Mouse (Mus musculus) midbrain, embryonic 13.5 days (tissue): Measurements from ENCODE around the gene Camk2d. TPM values are rescaled to one million over a fixed set of nuclear protein-coding genes. Genes with fewer than 3 reads are reported as not detected.

ENCODE experiments used
- ATAC-seq: fragments of 200-750 bp; cut with Nextera tagmentation; 2 replicates; pipeline ENCODE4 v1.8.0; 2017; ENCODE audit warnings: mild to moderate bottlenecking, moderate TSS enrichment, moderate library complexity
- H3K27ac ChIP-seq: fragments of 300-500 bp; sonication (generic); 2 replicates; pipeline ENCODE4 v1.5.1; 2015; ENCODE audit warnings: inconsistent platforms, mild to moderate bottlenecking, moderate library complexity
- H3K27me3 ChIP-seq: fragments of 300-500 bp; sonication (generic); 2 replicates; pipeline ENCODE4 v1.6.1; 2015; ENCODE audit warnings: mild to moderate bottlenecking, inconsistent platforms
- H3K36me3 ChIP-seq: fragments of 300-500 bp; sonication (generic); 2 replicates; pipeline ENCODE4 v1.6.1; 2015; ENCODE audit warnings: mild to moderate bottlenecking, inconsistent platforms
- H3K4me1 ChIP-seq: fragments of 300-500 bp; sonication (generic); replicated peaks from 2 replicates; pipeline ENCODE4 v1.6.1; 2015; ENCODE audit warnings: inconsistent platforms
- H3K4me2 ChIP-seq: fragments of 300-500 bp; sonication (generic); replicated peaks from 2 replicates; pipeline ENCODE4 v1.6.1; 2015; ENCODE audit warnings: moderate library complexity, mild to moderate bottlenecking, inconsistent platforms
- H3K4me3 ChIP-seq: fragments of 300-500 bp; sonication (generic); replicated peaks from 2 replicates; pipeline ENCODE4 v1.5.1; 2015; ENCODE audit warnings: mild to moderate bottlenecking, inconsistent platforms
- H3K9ac ChIP-seq: fragments of 300-500 bp; sonication (generic); replicated peaks from 2 replicates; pipeline ENCODE4 v1.6.1; 2015; ENCODE audit warnings: mild to moderate bottlenecking, inconsistent platforms
- H3K9me3 ChIP-seq: fragments of 300-500 bp; sonication (generic); 2 replicates; pipeline ENCODE4 v1.6.1; 2016; ENCODE audit warnings: mild to moderate bottlenecking, inconsistent platforms
- WGBS: fragments of 180-500 bp; shearing (Covaris S2); methylation state at CpG from one replicate; pipeline ENCODE4 v1.1.7; 2015; 5-methylcytosine and 5-hydroxymethylcytosine counted together
- polyA plus RNA-seq: library from polyadenylated mRNA; unstranded; fragments of >200 nt; fragmentation: Nextera tagmentation; extraction: Ambion mirVana; gene quantifications from 2 replicates; pipeline ENCODE4 v1.2.1, GENCODE M21; 2015

Gene Camk2d
- polyA plus RNA-seq, 1 experiment from 2014 or later: 22.7 TPM

- Histone ChIP-seq H3K4me1 (peaks cover 4% of the 10 kb centered on the region; the same call in 1 of the 2 replicates), H3K9ac (no peak overlapping the region), H3K9me3 (0 out of 2 replicates have a peak, but pooled peaks cover 3% of the 10 kb centered on the region), H3K4me2 (no peak overlapping the region), H3K4me3 (no peak overlapping the region), H3K36me3 (no peaks in the 10 kb centered on the region), H3K27me3 (no peaks in the 10 kb centered on the region), H3K27ac (no peak overlapping the region)
- 57% methylated on average over 11 of the region's 11 CpGs for WGBS
- no peak for ATAC-seq
Observed at GRCm38 (mm10) chr3:126613510-126614128, 17.5 kb downstream of the Camk2d start.

DNA sequence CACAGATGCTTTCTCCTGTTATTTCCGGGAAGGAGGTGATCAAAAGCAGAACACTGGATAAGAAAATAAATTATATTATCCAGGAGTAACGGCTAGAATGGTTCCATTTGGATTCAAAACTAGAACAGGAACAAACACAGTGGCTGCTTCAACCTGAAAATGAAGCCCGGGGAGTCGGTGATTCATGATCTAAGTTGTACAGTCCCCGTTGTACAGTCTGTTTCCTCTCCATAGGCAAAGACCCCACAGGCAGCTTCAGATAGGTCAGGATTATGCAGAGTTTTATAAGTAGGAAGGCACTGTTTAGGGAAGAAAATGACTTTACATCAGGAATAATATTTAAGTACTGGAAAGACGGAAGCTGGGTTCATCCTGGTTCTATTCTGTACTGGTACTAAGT, 19.2 kb downstream of the Camk2d start:
- 91% methylated on average over 6 of the region's 6 CpGs for WGBS
- no peak overlapping the region for H3K4me2 ChIP-seq
- peaks cover 4% of the 10 kb centered on the region; the same call in 1 of the 2 replicates for H3K4me1 ChIP-seq

GRCm38 (mm10) chr3:126620152-126620551, 24.1 kb downstream of the Camk2d start:
- 87% methylated on average over 6 of the region's 6 CpGs for WGBS
- no peaks in the 10 kb centered on the region for H3K36me3 ChIP-seq
- H3K4me1 ChIP-seq: no peaks in the 10 kb centered on the region
- no peak overlapping the region for H3K27ac ChIP-seq
- no peaks in the 10 kb centered on the region for H3K27me3 ChIP-seq
- H3K4me3 ChIP-seq: no peak overlapping the region
- no peak overlapping the region for H3K4me2 ChIP-seq
- H3K9me3 ChIP-seq: 0 out of 2 replicates have a peak, but pooled peaks cover 3% of the 10 kb centered on the region
- H3K9ac ChIP-seq: no peak overlapping the region
- no peak for ATAC-seq

More for the DNA sequence above, 19.2 kb downstream of the Camk2d start:
- Histone ChIP-seq H3K27ac (no peak overlapping the region), H3K36me3 (no peaks in the 10 kb centered on the region), H3K4me3 (no peak overlapping the region), H3K27me3 (no peaks in the 10 kb centered on the region), H3K9ac (no peak overlapping the region), H3K9me3 (0 out of 2 replicates have a peak, but pooled peaks cover 3% of the 10 kb centered on the region)
- ATAC-seq: no peak

DNA sequence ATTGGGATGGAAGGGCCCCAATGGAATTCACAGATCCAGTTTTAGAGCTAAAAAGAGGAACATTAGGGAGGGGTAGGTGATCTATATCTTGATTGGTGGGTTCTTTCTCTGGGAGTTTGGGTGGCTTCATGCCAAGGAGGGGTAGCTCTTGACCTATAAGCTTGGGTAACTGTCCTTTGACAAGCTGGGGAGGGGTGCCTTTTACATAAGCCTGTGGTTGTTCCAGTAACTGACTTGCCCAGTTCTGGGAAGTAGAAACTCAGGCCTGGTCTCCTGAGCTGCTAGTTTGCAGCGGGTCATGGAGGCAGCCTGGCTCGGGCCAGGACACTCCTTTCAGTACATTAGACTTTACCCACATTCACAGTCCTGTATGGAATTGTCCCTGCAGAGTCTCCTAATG, 26.4 kb downstream of the Camk2d start:
- Histone ChIP-seq H3K27me3 (no peaks in the 10 kb centered on the region), H3K4me2 (no peak overlapping the region), H3K9me3 (no peaks in the 10 kb centered on the region), H3K27ac (no peak overlapping the region), H3K36me3 (no peaks in the 10 kb centered on the region), H3K9ac (no peak overlapping the region), H3K4me1 (no peaks in the 10 kb centered on the region), H3K4me3 (no peak overlapping the region)
- WGBS: 96% methylated on average over 2 of the region's 2 CpGs
- ATAC-seq: no peak

DNA sequence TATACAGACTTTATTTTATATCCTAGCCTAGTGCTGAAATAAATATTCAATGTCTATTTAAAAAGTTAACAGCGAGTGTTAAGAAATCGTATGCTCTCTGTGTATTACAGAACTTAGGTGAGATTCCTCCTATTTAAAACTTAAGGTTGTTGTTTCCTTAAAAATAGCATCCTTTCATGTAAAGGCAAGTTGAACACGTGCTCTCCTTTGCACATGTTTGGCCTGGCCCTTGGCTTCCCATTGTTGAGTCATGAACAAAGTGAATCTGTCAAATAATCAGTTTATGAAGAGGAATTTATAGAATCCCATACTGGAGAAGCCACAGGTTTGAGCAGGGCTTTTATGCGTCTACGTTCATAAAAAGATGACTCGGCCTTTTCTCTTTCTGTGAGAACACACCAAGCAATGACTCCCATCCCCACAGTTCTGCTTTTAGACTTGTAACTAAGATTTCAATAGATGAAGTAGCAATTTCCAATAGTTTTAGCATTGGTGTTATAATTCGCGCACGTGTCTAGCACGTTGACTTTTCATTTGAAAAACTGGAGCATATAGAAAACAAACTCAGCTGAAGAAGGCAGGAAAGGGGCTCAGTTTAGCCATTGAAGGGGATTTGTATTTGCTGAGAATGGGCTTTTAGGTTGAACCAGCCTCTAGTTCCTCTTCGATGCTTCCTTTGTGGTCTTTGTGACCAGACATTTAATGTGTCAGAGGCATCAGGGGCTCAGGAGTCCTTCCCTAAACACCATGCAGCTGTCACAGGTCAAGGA, 29.1 kb downstream of the Camk2d start:
- no peak overlapping the region for H3K9ac ChIP-seq
- no peaks in the 10 kb centered on the region for H3K27me3 ChIP-seq
- H3K36me3 ChIP-seq: no peaks in the 10 kb centered on the region
- no peak for ATAC-seq
- H3K4me2 ChIP-seq: no peak overlapping the region
- no peak overlapping the region for H3K27ac ChIP-seq
- H3K9me3 ChIP-seq: no peaks in the 10 kb centered on the region
- no peaks in the 10 kb centered on the region for H3K4me1 ChIP-seq
- WGBS: 75% methylated on average over 11 of the region's 11 CpGs
- H3K4me3 ChIP-seq: no peak overlapping the region

GRCm38 (mm10) chr3:126625764-126626040, 29.6 kb downstream of the Camk2d start:
- no peaks in the 10 kb centered on the region for H3K9me3 ChIP-seq
- no peaks in the 10 kb centered on the region for H3K27me3 ChIP-seq
- WGBS: 79% methylated on average over 8 of the region's 8 CpGs
- no peak overlapping the region for H3K4me3 ChIP-seq
- no peak overlapping the region for H3K9ac ChIP-seq
- no peak for ATAC-seq
- no peaks in the 10 kb centered on the region for H3K4me1 ChIP-seq
- no peak overlapping the region for H3K27ac ChIP-seq
- H3K36me3 ChIP-seq: no peaks in the 10 kb centered on the region
- no peak overlapping the region for H3K4me2 ChIP-seq

DNA sequence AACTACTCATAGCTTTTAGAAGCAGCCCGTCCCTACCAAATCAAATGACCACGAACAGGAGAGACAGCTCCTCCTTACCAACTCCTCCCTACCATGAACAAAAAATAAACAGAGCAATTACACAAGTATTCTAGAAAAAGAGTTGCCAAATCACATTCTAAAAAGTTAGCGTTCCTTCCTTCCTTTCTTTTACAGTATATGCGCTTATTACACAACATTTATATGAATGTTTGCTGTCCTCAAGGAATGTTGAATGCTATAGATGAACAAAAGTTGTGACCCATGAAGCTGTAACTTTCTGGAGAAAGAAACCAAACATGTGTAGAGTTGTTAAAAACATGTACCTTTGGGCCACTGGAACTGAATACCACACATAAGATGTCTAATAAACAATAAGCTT, 31.9 kb downstream of the Camk2d start:
- Histone ChIP-seq H3K4me2 (no peak overlapping the region), H3K27ac (no peak overlapping the region), H3K9ac (no peak overlapping the region), H3K9me3 (no peaks in the 10 kb centered on the region), H3K27me3 (no peaks in the 10 kb centered on the region), H3K4me1 (no peaks in the 10 kb centered on the region), H3K36me3 (no peaks in the 10 kb centered on the region), H3K4me3 (no peak overlapping the region)
- WGBS: 95% methylated on average over 4 of the region's 4 CpGs
- ATAC-seq: no peak

GRCm38 (mm10) chr3:126628380-126628779, 32.3 kb downstream of the Camk2d start:
- Histone ChIP-seq H3K36me3 (no peaks in the 10 kb centered on the region), H3K9ac (no peak overlapping the region), H3K4me1 (no peaks in the 10 kb centered on the region), H3K27me3 (no peaks in the 10 kb centered on the region), H3K27ac (no peak overlapping the region), H3K9me3 (no peaks in the 10 kb centered on the region), H3K4me3 (no peak overlapping the region), H3K4me2 (no peak overlapping the region)
- ATAC-seq: no peak
- 74% methylated on average over 3 of the region's 3 CpGs for WGBS

DNA sequence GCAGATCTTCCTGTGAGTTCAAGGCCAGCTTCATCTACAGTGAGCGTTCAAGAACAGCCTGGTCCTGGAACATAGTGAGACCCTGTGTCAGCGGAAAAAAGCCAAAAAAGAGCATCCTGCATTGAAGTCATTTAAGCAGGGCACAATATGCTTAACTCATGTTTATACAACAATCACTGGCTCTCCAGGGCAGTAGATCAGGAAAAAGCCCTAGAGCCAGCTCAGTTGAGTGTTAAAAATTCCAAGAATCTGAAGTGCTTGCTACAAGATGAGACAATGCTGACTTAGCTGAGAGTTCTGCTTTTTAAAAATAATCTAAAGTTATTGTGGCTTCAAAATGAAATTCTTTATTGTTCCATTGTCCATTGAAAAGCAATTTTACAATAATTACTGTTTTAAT, 32.9 kb downstream of the Camk2d start:
- WGBS: 84% methylated on average over 2 of the region's 2 CpGs

GRCm38 (mm10) chr3:126630111-126630869, 34.2 kb downstream of the Camk2d start:
- H3K4me3 ChIP-seq: no peak overlapping the region
- WGBS: 85% methylated on average over 19 of the region's 19 CpGs
- no peaks in the 10 kb centered on the region for H3K4me1 ChIP-seq
- H3K27ac ChIP-seq: no peak overlapping the region
- H3K9me3 ChIP-seq: no peaks in the 10 kb centered on the region
- H3K9ac ChIP-seq: no peak overlapping the region
- no peaks in the 10 kb centered on the region for H3K27me3 ChIP-seq
- H3K4me2 ChIP-seq: no peak overlapping the region
- H3K36me3 ChIP-seq: no peaks in the 10 kb centered on the region
- ATAC-seq: no peak

More for the DNA sequence above, 32.9 kb downstream of the Camk2d start:
- Histone ChIP-seq H3K4me3 (no peak overlapping the region), H3K36me3 (no peaks in the 10 kb centered on the region), H3K9me3 (no peaks in the 10 kb centered on the region), H3K27ac (no peak overlapping the region), H3K4me2 (no peak overlapping the region), H3K27me3 (no peaks in the 10 kb centered on the region), H3K4me1 (no peaks in the 10 kb centered on the region), H3K9ac (no peak overlapping the region)
- no peak for ATAC-seq

GRCm38 (mm10) chr3:126631583-126631982, 35.5 kb downstream of the Camk2d start:
- peak; percentile 53; the same call in 1 of the 2 replicates for ATAC-seq
- Histone ChIP-seq H3K27ac (no peak overlapping the region), H3K4me3 (no peak overlapping the region), H3K27me3 (no peaks in the 10 kb centered on the region), H3K36me3 (no peaks in the 10 kb centered on the region), H3K9ac (no peak overlapping the region), H3K9me3 (no peaks in the 10 kb centered on the region), H3K4me1 (no peaks in the 10 kb centered on the region), H3K4me2 (no peak overlapping the region)
- WGBS: 84% methylated on average over 8 of the region's 8 CpGs

- Histone ChIP-seq H3K9ac (no peak overlapping the region), H3K4me2 (no peak overlapping the region), H3K27me3 (no peaks in the 10 kb centered on the region), H3K4me3 (no peak overlapping the region), H3K36me3 (no peaks in the 10 kb centered on the region), H3K4me1 (no peaks in the 10 kb centered on the region), H3K9me3 (no peaks in the 10 kb centered on the region), H3K27ac (no peak overlapping the region)
- WGBS: 81% methylated on average over 7 of the region's 7 CpGs
- ATAC-seq: no peak
Observed at GRCm38 (mm10) chr3:126632580-126632979, 36.5 kb downstream of the Camk2d start.
